Mouse (Mus musculus) frontal cortex, adult (tissue): ENCODE measurements around the gene Acpp.

Source experiments
- ATAC-seq: cut with Nextera tagmentation; 2 replicates; pipeline ENCODE4 v1.9.2; 2017; ENCODE audit warnings: mild to moderate bottlenecking, moderate library complexity, mixed read lengths; ENCODE audit not compliant: low TSS enrichment

Gene Acpp

DNA sequence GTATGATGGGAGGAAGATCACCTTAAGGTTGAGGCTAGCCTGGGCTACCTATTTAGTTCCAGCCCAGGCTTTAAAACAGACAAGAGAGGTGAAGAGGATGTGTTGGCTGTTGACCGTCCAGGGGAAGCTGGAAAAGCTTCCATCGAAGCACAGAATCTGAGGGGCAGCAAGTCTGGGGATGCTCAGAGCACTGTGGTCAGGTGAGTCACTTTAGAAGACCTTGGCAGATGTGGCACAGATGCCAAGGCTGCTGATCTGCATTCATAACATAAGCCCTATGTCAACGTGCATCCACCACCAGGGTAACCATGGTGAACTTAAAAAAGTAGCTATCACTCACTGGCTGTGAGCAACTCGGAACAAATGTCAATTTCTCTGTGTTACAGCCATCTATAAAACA is 85.9 kb downstream of the Acpp start:
- ATAC-seq: no peak

DNA sequence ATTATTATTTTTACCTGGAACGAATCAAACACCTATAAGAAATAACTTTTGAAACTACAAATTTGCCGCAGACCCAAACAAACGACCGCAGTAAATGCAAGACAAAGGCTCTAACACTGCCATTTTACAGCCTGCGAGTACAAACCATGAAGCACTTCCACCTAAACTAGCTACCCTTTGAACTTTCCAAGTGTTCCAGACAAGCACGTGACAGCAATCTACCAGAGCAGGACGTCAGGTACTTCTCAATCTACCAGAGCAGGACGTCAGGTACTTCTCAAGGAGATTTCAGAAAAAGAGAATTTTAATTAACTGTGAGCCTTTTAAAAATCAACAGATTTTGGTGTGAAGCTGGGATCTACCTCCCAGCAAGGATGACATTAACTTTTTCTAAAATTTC is 86.4 kb downstream of the Acpp start:
- no peak for ATAC-seq

DNA sequence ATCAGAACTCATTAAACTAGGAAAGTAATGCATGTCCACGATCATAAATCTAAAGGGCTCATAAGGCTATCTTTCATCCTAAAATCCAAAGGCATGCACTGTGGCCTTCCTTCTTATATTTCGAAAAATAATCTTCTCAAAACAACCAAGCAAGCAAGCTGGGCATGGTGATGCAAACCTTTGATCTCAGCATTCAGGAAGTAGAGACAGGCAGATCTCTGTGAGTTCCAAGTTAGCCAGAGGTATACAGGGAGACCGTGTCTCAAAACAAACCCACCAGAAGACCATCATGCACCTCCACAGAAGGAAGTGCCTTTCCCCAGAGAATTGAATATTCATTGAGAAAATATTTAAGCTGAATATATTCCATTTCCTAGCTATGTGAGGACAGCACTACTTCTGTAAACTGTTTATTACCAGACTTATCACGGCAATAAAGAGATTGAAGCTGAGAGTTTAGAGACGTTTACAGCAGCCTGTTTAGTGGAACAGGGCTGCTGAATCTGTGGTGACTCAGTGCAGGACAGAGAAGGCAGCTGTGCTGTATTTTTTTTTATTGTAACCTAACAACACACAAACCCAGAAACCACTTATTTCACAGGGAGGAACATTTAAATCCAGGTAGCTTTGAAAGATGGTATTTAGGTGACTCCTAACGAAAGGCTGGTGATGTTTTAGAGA is 90.1 kb downstream of the Acpp start:
- no peak for ATAC-seq

DNA sequence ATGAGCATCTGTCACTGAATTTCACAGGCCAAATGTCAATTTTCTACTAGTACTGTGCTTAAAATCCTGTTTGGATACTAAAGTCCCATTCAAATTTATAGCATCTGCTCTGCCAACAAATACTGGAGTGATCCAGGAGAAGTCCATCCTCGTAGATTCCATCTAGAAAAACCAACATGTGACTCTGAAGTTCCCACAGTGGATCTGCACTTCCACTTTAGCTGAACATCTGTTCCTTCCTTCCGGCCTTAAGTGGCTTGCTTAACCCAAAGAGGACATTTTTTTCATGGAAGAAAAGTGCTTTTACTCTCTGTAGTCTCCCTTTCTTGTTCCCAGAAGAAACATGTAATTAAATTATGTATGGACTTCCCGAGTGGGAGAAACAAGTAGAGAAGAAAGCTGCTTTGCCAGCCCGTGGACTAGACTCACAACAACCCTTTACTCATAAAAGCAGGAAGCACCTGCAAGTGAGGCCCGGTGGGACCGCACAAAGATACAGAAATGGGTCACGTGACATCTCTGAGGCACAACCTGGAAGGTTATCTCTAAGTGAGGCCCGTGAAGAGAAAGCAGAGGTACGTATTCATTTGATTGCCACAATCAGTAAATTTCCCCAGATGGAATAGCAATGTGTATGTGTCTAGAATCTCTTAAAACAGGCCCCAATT is 93.6 kb downstream of the Acpp start:
- ATAC-seq: no peak

DNA sequence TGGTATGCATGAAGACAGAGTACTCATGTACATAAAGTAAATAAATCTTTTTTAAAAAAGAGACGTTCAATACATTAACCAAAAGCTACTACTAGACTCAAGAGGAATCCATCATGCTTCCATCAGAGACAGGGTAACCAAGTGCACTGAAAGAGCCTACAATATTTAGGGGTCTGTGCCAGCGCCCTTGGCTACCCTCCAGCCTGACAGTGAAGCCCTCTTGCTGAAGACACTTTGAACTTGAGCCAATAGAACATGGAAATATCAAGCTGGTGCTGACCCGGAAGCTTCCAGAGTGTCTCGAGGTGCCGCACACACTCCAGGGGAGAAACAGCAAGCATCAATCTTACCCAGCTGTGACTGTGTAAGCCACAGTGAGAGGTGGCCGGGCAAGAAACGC is 97.4 kb downstream of the Acpp start:
- ATAC-seq: no peak

DNA sequence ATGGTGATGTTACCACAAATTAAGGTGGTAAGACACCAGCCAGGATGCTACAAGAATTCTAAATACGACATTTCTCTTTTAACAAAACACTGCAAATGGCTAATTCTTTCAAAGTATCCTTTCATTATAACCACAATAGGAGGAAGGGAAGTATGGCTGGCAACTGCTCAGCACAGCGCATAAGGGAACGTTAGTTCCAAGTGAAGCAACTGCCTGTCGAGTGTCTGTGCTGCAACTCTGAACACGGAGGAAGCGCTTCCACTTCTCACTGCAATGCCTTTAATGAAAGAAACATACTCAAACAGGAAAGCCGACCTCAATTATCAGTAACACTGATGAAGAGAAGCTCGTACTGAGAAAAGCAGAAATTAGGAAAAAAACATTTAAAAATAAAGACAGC is 98.5 kb downstream of the Acpp start:
- no peak for ATAC-seq
